Mouse (Mus musculus) CD4-positive, CD25-positive, alpha-beta regulatory T cell (primary cell): ENCODE results near the gene Arf3. TPM values are rescaled to one million over a fixed set of nuclear protein-coding genes. Genes with fewer than 3 reads are reported as not detected.

Source experiments
- polyA plus RNA-seq: library from polyadenylated mRNA; unstranded; fragments of 100-300 nt; shearing (Covaris generic); gene quantifications from one replicate; pipeline ENCODE4 v1.2.1, GENCODE M21; 2017

Arf3 gene
- 148 TPM for polyA plus RNA-seq

GRCm38 (mm10) chr15:98762670-98763529, at the start of gene Arf3:
Gene Arf3, minus strand, starts transcription at chr15:98763214.

GRCm38 (mm10) chr15:98809390-98809789, 46.4 kb upstream of the Arf3 start, which contains the start of gene Ddn:
Gene Ddn, minus strand, starts transcription at chr15:98809490.

GRCm38 (mm10) chr15:98789661-98790535, 26.9 kb upstream of the Arf3 start, which contains the start of gene Wnt1:
Gene Wnt1, plus strand, starts transcription at chr15:98789857.

GRCm38 (mm10) chr15:98777762-98778161, 14.7 kb upstream of the Arf3 start, which contains the start of gene Wnt10b:
Gene Wnt10b, minus strand, starts transcription at chr15:98778150.

GRCm38 (mm10) chr15:98727443-98728321, 35.3 kb downstream of the Arf3 start, which contains the start of gene Fkbp11:
Gene Fkbp11, minus strand, starts transcription at chr15:98728198.

GRCm38 (mm10) chr15:98707766-98708372, 55.1 kb downstream of the Arf3 start, which contains the start of gene Ccdc65:
Gene Ccdc65, plus strand, starts transcription at chr15:98708207.

Other genes with a start within 250 kb of the Arf3 start
- 113 TPM for gene Kansl2, start 228.9 kb downstream of the Arf3 start, polyA plus RNA-seq
- 64.4 TPM for gene Ccnt1, start 192.3 kb downstream of the Arf3 start, polyA plus RNA-seq
- gene 4930415O20Rik, start 192.2 kb downstream of the Arf3 start, polyA plus RNA-seq, result not detected
- 5.2 TPM for gene Adcy6, start 153.1 kb downstream of the Arf3 start, polyA plus RNA-seq
- gene Cacnb3, start 132.4 kb downstream of the Arf3 start, polyA plus RNA-seq, result 0.71 TPM
- gene Ddx23, start 100.3 kb downstream of the Arf3 start, polyA plus RNA-seq, result 21.9 TPM
- 0.87 TPM for gene Rnd1, start 85.8 kb downstream of the Arf3 start, polyA plus RNA-seq
- gene Ccdc65, start 55.0 kb downstream of the Arf3 start, polyA plus RNA-seq, result not detected
- gene Fkbp11, start 35.0 kb downstream of the Arf3 start, polyA plus RNA-seq, result 0.74 TPM
- gene Wnt10b, start 14.9 kb upstream of the Arf3 start, polyA plus RNA-seq, result 0.20 TPM
- gene Wnt1, start 26.6 kb upstream of the Arf3 start, polyA plus RNA-seq, result not detected
- not detected for gene Ddn, start 46.3 kb upstream of the Arf3 start, polyA plus RNA-seq
- gene Prkag1, start 68.3 kb upstream of the Arf3 start, polyA plus RNA-seq, result 129 TPM
- gene Kmt2d, start 108.0 kb upstream of the Arf3 start, polyA plus RNA-seq, result 31.2 TPM
- 17.2 TPM for gene Rhebl1, start 131.3 kb upstream of the Arf3 start, polyA plus RNA-seq
- not detected for gene Dhh, start 135.3 kb upstream of the Arf3 start, polyA plus RNA-seq
- 70.7 TPM for gene Lmbr1l, start 155.0 kb upstream of the Arf3 start, polyA plus RNA-seq
- 434 TPM for gene Tuba1b, start 171.4 kb upstream of the Arf3 start, polyA plus RNA-seq
- gene Gm49450, start 190.3 kb upstream of the Arf3 start, polyA plus RNA-seq, result not detected
- 182 TPM for gene Tuba1a, start 190.5 kb upstream of the Arf3 start, polyA plus RNA-seq